Mouse (Mus musculus): ENCODE data around the gene Slc8a1. TPM values are rescaled to one million over a fixed set of nuclear protein-coding genes. Genes with fewer than 3 reads are reported as not detected.

Slc8a1 gene
- polyA plus RNA-seq, 1 experiment from 2014 or later, result 148 TPM

DNA sequence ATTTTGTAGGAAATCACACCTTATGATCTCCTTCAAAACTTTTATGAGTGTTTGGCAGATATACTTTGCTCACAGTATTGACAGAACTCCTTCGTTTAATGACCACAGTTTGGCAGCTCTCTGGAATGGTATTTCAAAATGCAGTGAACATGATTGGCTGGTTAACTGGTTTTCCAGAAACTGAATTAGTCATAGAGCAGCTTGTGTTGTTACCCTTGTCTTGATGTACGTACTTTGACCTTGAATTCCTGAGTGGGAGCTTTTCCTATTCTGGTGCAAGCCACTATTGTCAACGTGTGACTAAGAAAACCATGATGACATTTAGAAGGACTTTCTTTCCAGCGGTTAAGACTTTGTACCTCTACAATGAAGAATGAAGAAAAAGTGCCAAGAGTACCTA, 868 bp downstream of the Slc8a1 start:
- Histone ChIP-seq H3K9me3 (replicated peaks; ENCODE audit: control insufficient read depth, low read length) (no peaks in the 10 kb centered on the region), H3K4me2 (peak overlapping the region; percentile 8; the same call in 1 of the 2 replicates), H3K9ac (ENCODE audit: low read depth, low read length) (peak overlapping the region; percentile 92), H3K27ac (ENCODE audit: low read depth, low read length) (peak overlapping the region; percentile 99), H3K27me3 (ENCODE audit: control insufficient read depth, insufficient read depth, low read length) (no peaks in the 10 kb centered on the region), H3K4me1 (ENCODE audit: control insufficient read depth, insufficient read depth, low read length) (0 out of 2 replicates have a peak, but pooled peaks cover 2% of the 10 kb centered on the region), H3K36me3 (ENCODE audit: control insufficient read depth, insufficient read depth, low read length) (no peaks in the 10 kb centered on the region), H3K4me3 (ENCODE audit: low read depth, low read length) (peak overlapping the region; percentile 60)
- ATAC-seq (replicated peaks; ENCODE audit: insufficient number of reproducible peaks, low FRiP score, low TSS enrichment), result no peak
- WGBS (ENCODE audit: insufficient replicate concordance), result 38% methylated on average over 4 of the region's 4 CpGs

DNA sequence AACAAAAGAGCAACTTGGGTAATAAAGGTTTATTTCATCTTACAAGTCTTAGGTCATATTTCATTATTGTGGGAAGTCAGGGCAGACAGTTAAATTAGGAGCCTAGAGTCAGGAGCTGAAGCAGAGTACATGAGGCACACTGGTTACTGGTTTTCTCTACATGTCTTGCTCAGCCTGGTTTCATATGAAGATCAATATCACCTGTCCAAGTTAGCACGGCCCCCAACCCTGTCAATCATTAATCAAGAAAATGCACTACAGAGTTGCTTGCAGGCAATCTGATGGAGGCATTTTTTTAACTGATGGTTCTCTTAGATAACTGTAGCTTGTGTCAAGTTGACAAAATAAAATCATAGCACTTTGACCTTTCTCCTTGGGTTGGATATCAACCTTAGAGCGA, 2.6 kb downstream of the Slc8a1 start:
- Histone ChIP-seq H3K4me2 (peak overlapping the region; percentile 62), H3K4me1 (ENCODE audit: control insufficient read depth, insufficient read depth, low read length) (no peaks in the 10 kb centered on the region), H3K36me3 (ENCODE audit: control insufficient read depth, insufficient read depth, low read length) (no peaks in the 10 kb centered on the region), H3K9me3 (replicated peaks; ENCODE audit: control insufficient read depth, low read length) (no peaks in the 10 kb centered on the region), H3K9ac (ENCODE audit: low read depth, low read length) (peak overlapping the region; percentile 93), H3K4me3 (ENCODE audit: low read depth, low read length) (peak overlapping the region; percentile 58), H3K27ac (ENCODE audit: low read depth, low read length) (peak overlapping the region; percentile 95), H3K27me3 (ENCODE audit: control insufficient read depth, insufficient read depth, low read length) (no peaks in the 10 kb centered on the region)
- WGBS (ENCODE audit: insufficient replicate concordance), result 49% methylated on average over 2 of the region's 2 CpGs
- ATAC-seq (replicated peaks; ENCODE audit: insufficient number of reproducible peaks, low FRiP score, low TSS enrichment), result no peak

DNA sequence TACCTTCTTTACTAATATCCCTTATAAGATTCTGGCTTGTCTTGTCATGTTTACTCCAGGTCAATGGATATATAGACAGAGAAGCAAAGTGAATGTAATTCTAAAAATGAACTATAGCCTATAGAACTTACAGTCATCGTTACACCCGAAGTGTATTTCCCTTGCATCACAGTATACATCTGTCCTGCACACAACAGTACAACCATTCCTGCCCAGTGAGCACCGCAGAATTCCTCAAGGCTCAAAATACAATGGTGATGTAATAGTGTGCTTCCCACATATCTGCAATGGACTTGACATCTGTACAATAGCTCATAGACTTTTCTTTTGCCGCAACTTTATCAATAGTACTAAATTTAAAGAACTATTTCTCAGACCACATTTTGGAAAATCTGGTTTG, 8.3 kb downstream of the Slc8a1 start:
- no peaks in the 10 kb centered on the region for H3K27me3 ChIP-seq (ENCODE audit: control insufficient read depth, insufficient read depth, low read length)
- H3K9me3 ChIP-seq (replicated peaks; ENCODE audit: control insufficient read depth, low read length), result no peaks in the 10 kb centered on the region
- H3K4me1 ChIP-seq (ENCODE audit: control insufficient read depth, insufficient read depth, low read length), result no peaks in the 10 kb centered on the region; the same call in 1 of the 2 replicates
- 0 out of 2 replicates have a peak overlapping the region, but pooled peaks have one; percentile 21 for H3K4me3 ChIP-seq (ENCODE audit: low read depth, low read length)
- H3K27ac ChIP-seq (ENCODE audit: low read depth, low read length), result no peak overlapping the region
- no peaks in the 10 kb centered on the region for H3K36me3 ChIP-seq (ENCODE audit: control insufficient read depth, insufficient read depth, low read length)
- H3K9ac ChIP-seq (ENCODE audit: low read depth, low read length), result no peak overlapping the region
- ATAC-seq (replicated peaks; ENCODE audit: insufficient number of reproducible peaks, low FRiP score, low TSS enrichment), result 0 out of 2 replicates have a peak, but pooled peaks have one; percentile 37
- peak overlapping the region; percentile 54 for H3K4me2 ChIP-seq
- 63% methylated on average over 4 of the region's 4 CpGs for WGBS (ENCODE audit: insufficient replicate concordance)

DNA sequence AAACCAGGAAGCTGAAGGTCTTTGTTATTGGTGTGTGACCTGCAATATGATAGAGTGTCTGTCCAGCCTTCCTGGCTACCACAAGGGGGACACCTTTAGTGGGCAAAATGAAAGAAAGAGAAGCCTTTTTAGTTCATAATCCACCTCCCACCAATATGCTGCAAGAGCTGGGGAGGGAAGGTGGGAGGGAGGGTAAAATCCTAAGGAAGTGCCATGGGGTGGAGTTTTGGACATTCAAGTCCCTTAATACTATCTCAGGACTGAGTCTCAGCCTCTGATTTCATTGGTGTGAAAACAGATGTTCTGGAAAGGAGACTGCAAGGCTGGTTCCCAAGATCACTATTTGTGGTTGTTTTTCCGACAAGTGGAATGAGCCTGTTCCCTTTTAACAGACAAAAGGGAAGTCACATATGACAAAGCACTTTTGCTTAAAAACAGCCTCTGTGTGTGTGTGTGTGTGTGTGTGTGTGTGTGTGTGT, 25.9 kb downstream of the Slc8a1 start:
- Histone ChIP-seq H3K27ac (ENCODE audit: low read depth, low read length) (no peak overlapping the region), H3K27me3 (ENCODE audit: control insufficient read depth, insufficient read depth, low read length) (no peaks in the 10 kb centered on the region), H3K36me3 (ENCODE audit: control insufficient read depth, insufficient read depth, low read length) (peaks cover 2% of the 10 kb centered on the region; the same call in 1 of the 2 replicates), H3K4me3 (ENCODE audit: low read depth, low read length) (no peak overlapping the region), H3K4me1 (ENCODE audit: control insufficient read depth, insufficient read depth, low read length) (0 out of 2 replicates have a peak, but pooled peaks cover 3% of the 10 kb centered on the region), H3K9ac (ENCODE audit: low read depth, low read length) (no peak overlapping the region), H3K4me2 (no peak overlapping the region), H3K9me3 (replicated peaks; ENCODE audit: control insufficient read depth, low read length) (no peaks in the 10 kb centered on the region)
- ATAC-seq (replicated peaks; ENCODE audit: insufficient number of reproducible peaks, low FRiP score, low TSS enrichment), result no peak
- WGBS (ENCODE audit: insufficient replicate concordance), result 53% methylated on average over 1 of the region's 1 CpGs

DNA sequence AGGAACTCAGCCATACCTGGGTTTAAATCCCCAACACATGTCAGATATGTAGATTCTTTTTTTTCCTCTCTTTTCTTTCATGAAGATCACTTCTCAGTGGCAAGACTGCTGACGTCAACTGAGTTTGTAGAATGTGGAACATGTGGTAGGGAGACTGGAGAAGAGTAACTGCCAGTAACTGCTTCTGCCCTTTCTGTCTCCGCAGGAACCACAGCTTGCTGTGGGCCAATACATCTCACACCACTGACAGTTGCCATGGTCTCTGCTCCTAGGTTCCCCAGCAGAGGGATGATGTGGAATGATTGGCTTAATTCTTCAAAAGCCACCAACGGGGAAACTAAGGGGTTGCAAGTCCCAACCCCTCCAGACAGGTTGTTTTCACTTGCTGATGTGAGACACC, 33.4 kb downstream of the Slc8a1 start:
- H3K4me3 ChIP-seq (ENCODE audit: low read depth, low read length), result no peak overlapping the region
- peaks cover 2% of the 10 kb centered on the region; the same call in 1 of the 2 replicates for H3K36me3 ChIP-seq (ENCODE audit: control insufficient read depth, insufficient read depth, low read length)
- H3K4me2 ChIP-seq, result no peak overlapping the region
- H3K9ac ChIP-seq (ENCODE audit: low read depth, low read length), result no peak overlapping the region
- H3K27ac ChIP-seq (ENCODE audit: low read depth, low read length), result no peak overlapping the region
- no peak for ATAC-seq (replicated peaks; ENCODE audit: insufficient number of reproducible peaks, low FRiP score, low TSS enrichment)
- no peaks in the 10 kb centered on the region for H3K9me3 ChIP-seq (replicated peaks; ENCODE audit: control insufficient read depth, low read length)
- 24% methylated on average over 3 of the region's 3 CpGs for whole genome bisulfite sequencing (ENCODE audit: insufficient replicate concordance)
- peaks cover 11% of the 10 kb centered on the region for H3K4me1 ChIP-seq (ENCODE audit: control insufficient read depth, insufficient read depth, low read length)
- H3K27me3 ChIP-seq (ENCODE audit: control insufficient read depth, insufficient read depth, low read length), result no peaks in the 10 kb centered on the region

DNA sequence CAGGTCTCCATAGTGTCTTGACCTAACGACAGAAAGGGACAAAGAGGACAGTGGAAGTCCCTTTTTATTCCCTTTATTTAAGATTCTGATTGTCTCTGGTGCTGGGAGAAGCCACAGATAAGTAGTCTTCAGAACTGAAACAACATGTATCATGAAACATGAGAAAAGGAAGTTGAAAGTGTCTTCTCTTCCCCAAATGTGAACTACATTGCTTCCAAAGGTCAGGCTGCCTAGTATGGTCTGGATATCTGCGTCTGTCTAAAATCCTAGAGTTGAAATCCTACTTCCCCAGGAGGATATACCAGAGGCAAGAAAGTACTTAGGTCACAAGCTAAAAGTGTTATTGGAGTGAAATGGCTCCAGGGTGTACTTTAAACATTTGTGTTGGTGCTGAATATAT, 34.9 kb downstream of the Slc8a1 start:
- 64% methylated on average over 2 of the region's 2 CpGs for WGBS (ENCODE audit: insufficient replicate concordance)

DNA sequence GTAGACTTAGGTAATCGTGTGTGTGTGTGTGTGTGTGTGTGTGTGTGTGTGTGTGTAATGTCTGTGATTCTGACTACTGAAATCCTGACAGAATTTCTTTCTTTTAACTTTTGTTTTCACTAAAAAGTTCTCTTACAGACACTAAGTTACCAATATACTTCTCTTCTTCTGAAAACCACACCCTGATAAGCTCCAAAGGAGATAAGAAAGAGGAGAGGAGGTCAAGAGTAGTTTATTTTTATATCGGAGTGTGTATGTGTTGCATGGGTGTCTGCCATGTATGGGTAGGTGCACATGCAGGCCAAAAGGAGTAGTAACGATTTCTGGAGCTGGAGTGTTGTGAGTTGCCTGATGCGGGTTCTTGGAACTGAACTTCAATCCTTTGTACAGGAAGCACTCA, 36.5 kb downstream of the Slc8a1 start:
- peak overlapping the region; percentile 46; the same call in 1 of the 2 replicates for H3K27ac ChIP-seq (ENCODE audit: low read depth, low read length)

More for the DNA sequence above, 34.9 kb downstream of the Slc8a1 start:
- Histone ChIP-seq H3K4me1 (ENCODE audit: control insufficient read depth, insufficient read depth, low read length) (peaks cover 21% of the 10 kb centered on the region), H3K9ac (ENCODE audit: low read depth, low read length) (no peak overlapping the region), H3K9me3 (replicated peaks; ENCODE audit: control insufficient read depth, low read length) (no peaks in the 10 kb centered on the region), H3K27me3 (ENCODE audit: control insufficient read depth, insufficient read depth, low read length) (no peaks in the 10 kb centered on the region), H3K4me3 (ENCODE audit: low read depth, low read length) (no peak overlapping the region), H3K27ac (ENCODE audit: low read depth, low read length) (no peak overlapping the region), H3K4me2 (no peak overlapping the region), H3K36me3 (ENCODE audit: control insufficient read depth, insufficient read depth, low read length) (no peaks in the 10 kb centered on the region)
- ATAC-seq (replicated peaks; ENCODE audit: insufficient number of reproducible peaks, low FRiP score, low TSS enrichment), result no peak

DNA sequence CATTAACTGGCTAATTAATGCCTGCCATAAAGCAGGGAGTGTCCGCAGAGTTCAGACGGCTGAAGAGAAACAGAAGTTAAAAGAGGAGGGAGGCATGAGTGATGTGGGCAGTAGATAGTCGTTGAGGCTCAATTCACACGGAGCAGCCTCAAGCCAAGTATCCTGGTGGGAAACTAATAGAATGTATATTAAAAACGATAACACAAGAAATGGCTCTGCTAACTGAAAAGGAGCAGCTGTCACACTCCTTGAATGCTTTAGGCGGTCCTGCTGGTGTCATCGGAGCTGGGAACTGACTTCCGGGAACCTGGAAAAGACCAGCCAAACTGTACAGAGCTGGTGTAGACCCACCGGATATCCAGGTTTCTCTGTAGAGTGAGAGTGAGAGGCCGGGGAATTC, 39.4 kb downstream of the Slc8a1 start:
- Histone ChIP-seq H3K9ac (ENCODE audit: low read depth, low read length) (no peak overlapping the region), H3K9me3 (replicated peaks; ENCODE audit: control insufficient read depth, low read length) (no peaks in the 10 kb centered on the region), H3K4me2 (no peak overlapping the region), H3K4me3 (ENCODE audit: low read depth, low read length) (no peak overlapping the region), H3K27me3 (ENCODE audit: control insufficient read depth, insufficient read depth, low read length) (no peaks in the 10 kb centered on the region), H3K27ac (ENCODE audit: low read depth, low read length) (no peak overlapping the region), H3K36me3 (ENCODE audit: control insufficient read depth, insufficient read depth, low read length) (no peaks in the 10 kb centered on the region), H3K4me1 (ENCODE audit: control insufficient read depth, insufficient read depth, low read length) (0 out of 2 replicates have a peak, but pooled peaks cover 10% of the 10 kb centered on the region)
- ATAC-seq (replicated peaks; ENCODE audit: insufficient number of reproducible peaks, low FRiP score, low TSS enrichment), result no peak
- WGBS (ENCODE audit: insufficient replicate concordance), result 52% methylated on average over 10 of the region's 10 CpGs

More for the DNA sequence above, 36.5 kb downstream of the Slc8a1 start:
- no peak overlapping the region for H3K4me3 ChIP-seq (ENCODE audit: low read depth, low read length)
- peaks cover 18% of the 10 kb centered on the region for H3K4me1 ChIP-seq (ENCODE audit: control insufficient read depth, insufficient read depth, low read length)
- H3K27me3 ChIP-seq (ENCODE audit: control insufficient read depth, insufficient read depth, low read length), result no peaks in the 10 kb centered on the region
- H3K4me2 ChIP-seq, result no peak overlapping the region
- no peaks in the 10 kb centered on the region for H3K36me3 ChIP-seq (ENCODE audit: control insufficient read depth, insufficient read depth, low read length)
- H3K9ac ChIP-seq (ENCODE audit: low read depth, low read length), result no peak overlapping the region
- ATAC-seq (replicated peaks; ENCODE audit: insufficient number of reproducible peaks, low FRiP score, low TSS enrichment), result no peak
- H3K9me3 ChIP-seq (replicated peaks; ENCODE audit: control insufficient read depth, low read length), result no peaks in the 10 kb centered on the region
- 58% methylated on average over 4 of the region's 4 CpGs for WGBS (ENCODE audit: insufficient replicate concordance)

DNA sequence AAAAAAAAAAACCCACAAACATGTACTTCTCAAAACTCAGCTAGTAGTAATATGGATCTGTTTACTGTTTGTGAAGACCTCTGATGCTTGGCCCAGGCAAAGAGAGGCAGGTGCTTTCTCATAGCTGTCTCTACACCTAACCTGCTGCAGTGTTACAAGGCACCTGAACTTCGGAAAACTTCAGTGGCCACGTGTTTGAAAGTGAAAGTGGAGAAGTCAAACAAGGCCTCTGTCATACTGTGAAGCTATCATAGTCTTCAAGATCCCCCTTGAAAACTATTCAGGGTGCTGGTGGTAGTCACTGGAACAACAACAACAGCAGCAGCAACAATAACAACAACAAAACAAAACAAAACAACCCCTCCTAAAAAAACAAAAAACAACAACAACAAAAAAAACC, 40.5 kb downstream of the Slc8a1 start:
- no peak overlapping the region for H3K4me3 ChIP-seq (ENCODE audit: low read depth, low read length)
- H3K4me1 ChIP-seq (ENCODE audit: control insufficient read depth, insufficient read depth, low read length), result 0 out of 2 replicates have a peak, but pooled peaks cover 10% of the 10 kb centered on the region
- H3K27me3 ChIP-seq (ENCODE audit: control insufficient read depth, insufficient read depth, low read length), result no peaks in the 10 kb centered on the region
- no peak for ATAC-seq (replicated peaks; ENCODE audit: insufficient number of reproducible peaks, low FRiP score, low TSS enrichment)
- no peak overlapping the region for H3K9ac ChIP-seq (ENCODE audit: low read depth, low read length)
- H3K9me3 ChIP-seq (replicated peaks; ENCODE audit: control insufficient read depth, low read length), result no peaks in the 10 kb centered on the region
- WGBS (ENCODE audit: insufficient replicate concordance), result 47% methylated on average over 2 of the region's 2 CpGs
- no peak overlapping the region for H3K4me2 ChIP-seq
- H3K27ac ChIP-seq (ENCODE audit: low read depth, low read length), result no peak overlapping the region
- H3K36me3 ChIP-seq (ENCODE audit: control insufficient read depth, insufficient read depth, low read length), result no peaks in the 10 kb centered on the region

Measured in heart, embryonic 11.5 days (tissue).